Mouse (Mus musculus): ENCODE measurements around the gene Nelfb. TPM values are rescaled to one million over a fixed set of nuclear protein-coding genes. Genes with fewer than 3 reads are reported as not detected.

Nelfb gene
- total RNA-seq, 4 experiments from 2014 or later, result 38.5 to 49.3 (median 39.5) TPM

DNA sequence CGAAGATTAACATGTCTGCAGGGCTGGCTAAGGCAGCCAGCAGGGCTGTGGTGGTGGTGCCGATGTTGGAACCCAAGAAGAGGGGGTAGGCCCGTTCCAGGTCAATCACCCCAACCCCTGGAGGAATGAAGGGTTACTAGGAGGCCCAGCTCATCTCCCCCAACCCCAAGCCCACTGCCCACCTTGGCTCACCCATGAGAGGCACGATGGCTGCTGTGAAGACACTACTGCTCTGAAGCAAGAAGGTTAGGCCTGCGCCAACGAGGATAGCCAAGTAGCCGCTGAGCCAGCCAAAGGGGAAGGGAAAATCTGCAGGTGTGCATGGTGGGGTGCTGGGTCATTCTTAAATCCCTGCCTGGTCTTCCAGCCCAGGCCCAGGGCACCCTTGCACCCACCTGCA, 19.3 kb upstream of the Nelfb start:
- DNase-seq (ENCODE audit: low spot score), result no peak

DNA sequence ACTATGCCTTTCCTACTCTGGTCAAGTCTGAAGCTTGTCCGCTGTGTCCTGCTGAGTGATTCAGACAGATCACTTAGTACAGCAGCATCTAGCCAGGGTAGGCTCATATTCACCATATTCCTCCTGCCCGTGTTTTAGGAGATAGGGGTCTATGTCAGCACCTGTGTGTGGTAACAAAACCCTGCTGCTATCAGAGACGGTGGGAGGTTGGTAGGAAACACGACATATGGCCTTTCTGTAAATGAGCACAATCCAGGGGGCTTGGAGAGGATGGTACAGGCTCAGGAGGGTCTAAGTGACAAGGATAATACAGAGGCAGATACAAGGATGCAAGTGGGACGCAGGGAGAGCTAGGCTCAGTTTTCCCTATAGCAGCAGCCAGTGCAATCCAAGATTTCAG, 18.3 kb upstream of the Nelfb start:
- DNase-seq (ENCODE audit: low spot score), result no peak

DNA sequence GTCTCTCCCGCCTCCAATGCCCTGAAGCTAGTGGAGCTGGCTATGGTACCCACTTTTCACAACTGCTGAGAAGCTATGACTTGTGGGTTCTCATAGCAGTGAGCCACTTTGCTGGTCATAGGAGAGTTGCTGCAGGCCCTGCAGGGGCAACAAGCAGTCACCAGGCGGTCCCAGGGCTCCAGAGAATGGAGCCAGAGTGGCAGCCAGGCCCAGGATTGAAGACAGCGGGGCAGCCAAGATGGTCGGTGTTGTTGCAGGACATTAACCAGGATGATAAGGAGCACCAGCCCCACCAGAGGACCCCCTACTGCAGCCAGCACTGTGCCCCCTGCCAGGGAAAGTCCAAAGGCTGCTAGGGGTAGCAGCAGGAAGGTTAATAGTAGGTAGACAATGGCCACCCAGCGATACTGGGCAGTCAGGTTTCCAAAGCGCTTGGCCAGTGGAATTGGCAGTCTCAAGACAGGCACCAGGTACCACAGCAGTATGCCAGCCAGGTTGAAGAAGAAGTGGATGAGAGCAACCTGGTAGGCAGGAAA, 17.8 kb upstream of the Nelfb start:
- no peak for DNase-seq (ENCODE audit: low spot score)

DNA sequence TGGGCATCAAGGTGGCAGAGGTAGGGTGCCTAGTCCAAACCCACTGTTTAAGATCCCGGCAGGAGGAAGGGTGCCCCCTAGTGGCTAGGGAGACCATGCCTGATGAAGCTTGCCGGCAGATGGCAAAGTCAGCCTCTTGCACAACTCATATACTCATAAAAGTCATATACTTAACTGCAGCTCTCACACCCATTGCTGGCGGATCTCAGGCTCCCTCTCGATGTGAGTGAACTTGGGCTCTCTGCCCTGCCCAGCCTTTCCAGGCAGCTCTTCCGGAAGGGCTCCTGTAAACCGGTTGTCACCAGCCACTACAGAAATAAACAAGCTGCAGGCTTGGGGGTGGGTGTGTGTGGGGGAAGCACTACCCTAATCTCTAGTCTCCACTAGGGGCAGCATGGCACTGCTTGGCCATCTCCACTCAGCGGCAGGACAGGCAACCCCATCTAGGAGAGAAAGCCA, 17.2 kb upstream of the Nelfb start:
- DNase-seq (ENCODE audit: low spot score), result peak; percentile 89

DNA sequence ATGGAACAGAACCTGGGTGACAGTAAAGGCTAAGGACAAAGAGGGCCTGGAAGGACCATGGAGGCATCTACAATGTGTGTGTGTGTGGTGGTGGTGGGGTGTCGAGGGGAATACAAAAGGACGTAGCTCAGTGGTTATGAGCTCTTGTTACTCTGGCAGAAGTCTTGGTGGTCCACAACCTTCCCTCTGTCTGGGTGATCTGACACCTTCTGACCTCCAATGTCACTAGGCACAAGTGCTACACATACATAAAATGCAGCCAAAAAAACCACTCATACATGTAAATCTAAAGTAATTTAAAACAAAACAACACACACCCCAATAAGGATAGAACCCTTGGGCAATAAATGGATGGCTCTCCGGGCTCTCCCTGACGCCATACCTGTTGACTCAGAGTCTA, 16.1 kb upstream of the Nelfb start:
- DNase-seq (ENCODE audit: low spot score), result no peak

DNA sequence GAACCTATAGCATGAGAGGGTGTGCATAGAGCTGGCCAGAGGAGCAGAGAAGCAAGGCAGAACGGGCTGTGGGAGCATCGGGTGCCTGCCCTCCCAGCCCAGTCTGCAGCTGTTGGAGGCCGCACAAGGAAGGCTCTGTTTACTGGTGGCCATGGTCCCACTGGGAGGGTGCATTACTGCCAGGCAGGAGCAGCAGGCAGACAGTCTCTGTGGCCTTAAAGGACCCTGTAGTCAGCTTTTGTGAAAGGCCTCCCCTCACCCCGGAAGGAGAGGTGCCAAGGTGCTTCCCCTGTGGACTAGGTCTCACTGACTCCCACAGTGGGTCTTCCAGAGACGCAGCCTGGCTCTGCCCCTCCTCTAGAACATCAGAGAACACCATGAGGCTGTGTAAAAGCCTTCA, 15.6 kb upstream of the Nelfb start:
- DNase-seq (ENCODE audit: low spot score), result no peak

DNA sequence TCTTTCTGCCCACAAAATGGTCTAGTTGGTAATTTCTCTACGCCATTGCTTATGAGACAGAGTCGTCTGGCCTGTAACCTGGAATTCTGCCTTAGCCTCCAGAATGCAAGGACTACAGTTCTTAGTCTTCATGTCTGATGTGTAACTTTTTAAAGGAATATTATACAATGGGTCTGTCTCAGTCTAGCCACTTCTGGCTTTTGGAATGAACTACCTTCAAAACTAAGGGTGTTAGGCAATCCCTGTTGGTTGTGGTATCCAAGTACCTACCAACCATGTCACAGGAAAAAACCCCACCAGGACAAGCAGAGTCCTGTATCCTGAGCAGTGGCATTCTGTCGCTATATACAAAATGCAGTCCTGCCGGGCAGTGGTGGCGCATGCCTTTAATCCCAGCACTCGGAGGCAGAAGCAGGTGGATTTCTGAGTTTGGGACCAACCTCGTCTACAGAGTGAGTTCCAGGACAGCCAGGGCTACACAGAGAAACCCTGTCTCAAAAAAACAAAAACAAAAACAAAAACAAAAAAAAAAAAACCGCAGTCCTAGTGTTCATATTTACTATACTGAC, 14.6 kb upstream of the Nelfb start:
- no peak for DNase-seq (ENCODE audit: low spot score)

DNA sequence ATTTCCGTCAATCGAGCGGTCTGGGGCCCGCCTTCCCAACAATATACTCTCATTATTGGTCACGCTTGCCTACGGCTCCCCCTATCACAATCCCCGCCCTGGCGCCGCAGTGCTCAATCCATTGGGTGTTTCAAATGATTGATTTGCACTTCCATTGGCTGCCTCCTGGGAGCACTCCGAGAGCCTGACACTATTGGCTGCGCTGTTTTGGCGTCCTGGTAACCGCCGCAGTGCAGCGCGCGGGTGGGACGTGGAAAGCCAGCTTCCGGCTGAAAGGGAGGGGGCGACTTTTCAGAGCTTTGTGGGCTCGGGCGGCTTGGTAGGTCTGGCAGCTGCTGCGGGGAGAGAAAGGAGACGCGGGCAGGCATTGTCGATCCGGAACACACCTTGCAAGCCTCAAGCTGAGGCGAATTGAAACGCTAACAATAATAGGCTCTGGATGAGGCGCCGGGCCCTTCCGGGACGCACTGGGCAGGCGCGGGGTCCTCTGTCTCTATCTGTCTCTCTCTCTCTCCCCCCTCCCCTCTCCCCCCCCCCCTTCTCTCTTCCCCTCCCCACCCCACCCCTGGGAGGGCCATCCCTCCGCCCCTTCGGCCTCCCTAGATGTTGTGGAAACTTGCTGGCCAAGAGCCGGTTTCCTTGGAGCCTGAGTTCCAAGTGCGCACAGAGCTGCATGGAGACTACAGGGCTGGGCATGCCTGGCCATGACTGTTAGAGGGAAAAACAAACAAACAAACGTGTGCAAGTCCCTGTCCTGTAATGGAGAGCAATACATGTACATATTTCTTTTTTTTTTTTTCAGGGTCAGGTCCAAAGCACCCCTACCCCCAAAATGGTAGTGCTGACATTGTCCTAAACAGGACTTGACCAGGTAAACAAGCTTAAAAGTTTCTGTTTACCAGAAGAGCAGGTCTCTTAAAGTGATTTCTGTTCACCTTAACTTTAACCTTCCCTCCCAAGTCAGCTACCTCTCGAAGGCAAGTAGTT, 13.8 kb upstream of the Nelfb start:
- DNase-seq (ENCODE audit: low spot score), result peak; percentile 99

DNA sequence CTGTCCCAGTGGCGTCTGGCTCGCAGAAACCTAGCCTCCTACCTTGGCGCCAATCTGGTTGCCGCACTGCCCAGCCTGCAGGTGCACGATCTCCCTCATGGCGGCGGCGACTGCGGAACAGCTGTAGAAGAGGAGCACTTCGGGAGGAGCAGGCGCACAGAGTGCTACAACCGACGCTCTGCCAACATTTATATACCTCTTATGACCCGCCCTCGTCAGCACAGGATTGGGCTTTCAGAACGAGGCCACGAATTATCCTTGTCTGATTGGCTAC, 13.1 kb upstream of the Nelfb start, which contains the start of gene Tubb4b:
Gene Tubb4b (minus strand): TSS at position 211 of the 274 bp plus-strand sequence.
- no peak for DNase-seq (ENCODE audit: low spot score)

DNA sequence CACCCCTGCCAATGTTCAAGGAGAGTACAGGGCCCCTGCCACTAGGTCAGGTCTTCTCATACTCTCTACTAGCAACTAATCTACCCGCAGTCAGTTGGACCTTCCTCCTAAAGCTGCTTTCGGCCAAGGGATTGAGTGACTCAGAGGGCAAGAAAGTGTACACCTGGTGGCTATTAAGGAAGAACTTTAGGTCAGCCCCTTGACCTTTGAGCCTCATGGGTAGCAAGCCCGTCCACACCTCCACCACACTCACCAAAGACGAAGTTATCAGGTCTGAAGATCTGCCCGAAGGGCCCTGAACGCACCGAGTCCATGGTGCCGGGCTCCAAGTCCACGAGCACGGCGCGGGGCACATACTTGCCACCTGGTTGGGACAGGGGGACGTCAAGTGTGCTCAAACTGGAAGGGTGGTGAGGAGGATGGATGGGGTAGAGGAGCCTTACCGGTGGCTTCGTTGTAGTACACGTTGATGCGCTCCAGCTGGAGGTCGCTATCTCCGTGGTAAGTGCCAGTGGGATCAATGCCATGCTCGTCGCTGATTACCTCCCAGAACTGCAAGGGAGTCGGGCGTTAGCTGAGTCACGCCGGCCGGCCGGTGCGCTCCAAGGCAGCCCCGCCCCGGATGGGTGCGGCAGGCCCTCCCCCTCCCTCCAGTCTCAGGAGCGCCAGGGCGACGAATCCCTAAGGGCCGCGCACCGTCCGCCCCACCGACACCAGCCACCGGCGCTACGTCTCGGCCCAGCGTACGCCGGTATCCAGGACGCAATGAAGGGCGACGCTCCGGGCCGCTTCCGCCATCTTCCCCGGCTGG, 12.6 kb upstream of the Nelfb start:
- peak; percentile 80 for DNase-seq (ENCODE audit: low spot score)

DNA sequence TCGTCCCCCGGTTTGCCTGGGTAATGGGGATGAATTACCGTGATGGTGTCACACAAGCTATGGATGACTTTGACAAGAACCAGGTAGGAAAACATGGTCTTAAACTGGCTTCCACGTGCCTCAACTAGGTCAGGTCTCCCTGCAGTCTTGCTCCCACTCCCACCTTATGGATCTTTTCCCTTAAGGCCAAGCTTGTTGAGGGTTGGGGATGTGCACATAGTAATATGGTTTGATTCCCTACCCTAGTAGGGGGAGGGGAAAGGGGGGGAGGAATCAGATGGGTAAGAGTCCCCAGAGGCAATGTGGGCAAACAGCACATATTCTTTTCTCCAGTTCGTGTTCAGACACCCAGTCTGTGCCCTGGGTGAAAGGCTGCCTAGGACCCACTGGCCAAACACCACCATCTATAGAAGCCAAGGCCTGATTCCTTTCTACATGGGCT, 10.1 kb upstream of the Nelfb start:
- DNase-seq (ENCODE audit: low spot score), result no peak

DNA sequence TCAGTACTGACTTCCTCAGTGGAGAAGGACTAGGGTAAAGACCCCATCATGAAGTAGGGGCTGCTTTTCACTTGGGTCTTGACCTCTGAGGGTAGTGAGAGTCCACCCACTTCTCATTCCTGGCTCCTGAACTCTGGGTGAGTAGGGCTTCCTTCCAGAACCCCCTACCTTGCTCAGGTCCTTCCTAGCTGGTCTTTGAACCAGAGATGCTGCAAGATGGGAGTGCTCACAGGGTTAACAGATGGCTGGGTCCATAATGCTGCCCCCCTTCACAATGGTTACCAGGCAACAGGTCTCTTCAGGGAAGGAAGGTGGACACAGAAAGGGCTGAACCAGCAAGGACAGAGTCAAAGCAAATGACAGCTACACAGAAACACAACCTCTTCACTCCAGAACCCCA, 7.2 kb upstream of the Nelfb start, which contains the start of gene Fam166a:
Gene Fam166a (plus strand): TSS at position 301 of the 400 bp plus-strand sequence.
- no peak for DNase-seq (ENCODE audit: low spot score)

DNA sequence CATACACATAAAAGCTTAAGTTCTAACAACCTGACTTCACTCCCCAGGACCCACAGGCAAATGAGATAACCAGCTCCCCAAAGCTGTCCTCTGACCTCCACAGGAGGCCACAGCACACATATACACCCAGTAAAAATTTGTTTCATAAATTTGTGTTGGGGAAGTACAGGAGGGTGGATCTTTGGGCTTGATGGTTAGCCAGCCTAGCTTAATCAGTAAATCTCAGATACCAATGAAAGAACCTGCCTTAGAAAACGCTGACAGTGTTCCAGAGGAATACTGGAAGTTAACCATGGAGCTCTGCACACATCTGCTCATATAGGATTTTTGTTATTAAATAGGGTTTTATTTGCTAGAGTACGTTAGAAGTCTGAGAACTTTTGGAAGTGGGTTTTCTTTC, 6.4 kb upstream of the Nelfb start:
- DNase-seq (ENCODE audit: low spot score), result no peak

DNA sequence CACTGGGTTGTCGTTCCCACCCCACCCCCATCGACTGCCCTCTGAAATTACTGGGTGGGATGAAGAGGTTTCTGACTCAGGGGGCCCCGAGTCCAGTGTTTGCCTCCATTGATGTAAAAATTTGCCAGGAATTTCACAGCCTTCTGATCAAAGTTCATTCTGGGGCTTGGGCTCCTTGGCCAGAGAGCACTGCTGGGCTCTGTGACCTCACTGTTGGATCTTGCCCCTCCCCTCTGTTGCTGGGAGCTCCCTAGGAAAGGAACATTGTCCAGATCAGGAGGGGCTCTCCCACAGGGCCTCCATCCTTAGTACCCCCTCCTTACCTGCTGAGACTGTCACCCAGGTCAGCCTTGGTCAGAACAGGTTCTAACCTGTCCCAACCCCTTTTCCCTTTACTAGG, 3.2 kb upstream of the Nelfb start, which contains the start of gene Stpg3:
Gene Stpg3 (minus strand): TSS at position 194 of the 400 bp plus-strand sequence.
- no peak for DNase-seq (ENCODE audit: low spot score)

DNA sequence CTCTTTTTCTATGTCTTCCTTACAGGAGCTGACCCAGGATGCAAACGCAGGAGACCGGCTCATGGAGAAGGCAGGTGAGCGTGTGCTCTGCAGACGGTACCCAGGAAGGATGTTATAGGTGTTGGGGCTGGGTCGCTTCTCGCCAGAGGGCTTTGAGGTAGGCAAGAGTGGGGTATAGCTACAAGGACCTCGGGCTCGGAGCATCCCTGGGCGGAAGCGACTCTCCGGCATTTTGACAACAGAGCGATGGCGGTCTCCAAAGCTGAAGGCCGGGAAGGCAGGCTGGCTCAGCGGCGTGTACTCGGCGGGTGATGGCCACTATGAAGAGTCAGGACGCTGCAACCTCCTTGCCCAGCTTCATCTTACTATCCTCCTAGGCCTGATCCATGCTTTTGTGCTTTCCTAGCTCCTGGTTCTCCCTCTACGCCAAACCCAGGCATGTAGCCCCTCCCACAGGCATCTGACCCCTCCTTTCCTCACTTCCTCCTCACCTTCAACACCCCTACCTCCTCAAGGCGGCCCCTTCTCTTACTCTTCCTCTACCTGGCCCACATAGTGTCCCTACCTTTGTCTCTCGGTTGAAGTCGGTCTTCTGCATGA, 2.1 kb upstream of the Nelfb start:
- DNase-seq (ENCODE audit: low spot score), result no peak

DNA sequence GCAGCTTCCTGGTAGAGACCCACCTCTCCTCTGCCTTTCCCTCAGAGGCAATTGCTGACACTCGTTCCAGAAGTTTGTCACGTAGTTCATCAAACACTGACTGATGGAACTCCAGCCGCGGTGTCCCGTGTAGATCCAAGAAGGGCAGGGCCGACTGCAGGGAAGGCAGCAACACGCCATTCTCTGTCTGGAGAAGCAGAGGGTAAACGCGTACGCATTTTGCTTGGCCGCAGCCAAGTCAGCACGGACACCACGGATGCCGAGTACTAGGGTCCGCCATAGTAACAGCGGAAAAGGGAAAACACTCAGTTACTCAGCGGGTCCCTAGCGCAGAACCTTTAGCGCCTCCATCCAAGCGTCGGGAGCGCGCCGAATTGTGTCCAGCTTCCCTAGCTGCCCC, 603 bp downstream of the Nelfb start:
- DNase-seq (ENCODE audit: low spot score), result no peak

DNA sequence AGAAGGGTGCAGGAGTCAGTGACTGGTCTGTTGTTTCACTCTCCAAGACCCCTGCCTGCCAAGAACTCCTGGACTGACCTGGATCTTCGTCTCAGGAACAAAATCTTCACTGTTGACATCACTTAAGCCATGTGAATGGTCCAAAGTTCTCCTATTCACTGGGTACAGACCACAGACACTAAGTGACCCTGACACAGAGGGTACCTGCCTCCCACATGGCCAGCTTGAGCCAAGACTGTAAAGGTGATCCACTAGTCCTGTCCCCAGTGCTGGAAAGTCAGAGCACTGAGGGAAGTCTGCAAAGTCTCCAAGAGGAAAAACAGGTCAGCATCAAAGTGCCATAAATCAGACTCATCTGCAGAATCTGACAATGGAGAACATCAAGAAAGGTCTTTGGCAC, 3.7 kb downstream of the Nelfb start:
- no peak for DNase-seq (ENCODE audit: low spot score)

DNA sequence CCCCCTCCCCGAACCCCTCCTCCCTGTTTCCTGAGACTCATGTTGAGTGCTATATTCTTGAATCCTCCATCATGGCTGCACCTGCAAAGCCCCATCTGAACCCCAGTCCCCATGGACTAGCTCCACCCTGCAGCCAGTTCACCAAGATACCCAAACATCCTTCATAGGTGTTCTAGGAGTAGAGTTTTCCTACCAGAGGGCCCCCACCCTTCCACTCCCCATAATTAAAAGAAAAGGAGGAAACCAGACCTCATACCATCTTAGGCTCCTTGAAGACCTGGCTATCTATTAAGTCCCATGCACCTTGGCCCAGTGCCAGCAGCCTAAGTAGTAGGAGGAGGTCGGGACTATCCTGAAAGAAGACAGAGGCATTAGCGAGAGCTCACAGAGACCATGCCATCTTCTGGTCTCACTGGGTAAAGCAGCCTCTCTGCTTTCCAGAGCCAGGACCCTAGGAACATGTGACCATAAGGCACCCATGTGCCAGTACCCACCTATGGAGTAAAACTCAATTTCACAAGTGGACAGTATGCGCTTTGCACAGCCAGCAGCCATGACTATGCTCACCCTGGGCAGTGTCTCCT, 7.6 kb downstream of the Nelfb start:
- no peak for DNase-seq (ENCODE audit: low spot score)

DNA sequence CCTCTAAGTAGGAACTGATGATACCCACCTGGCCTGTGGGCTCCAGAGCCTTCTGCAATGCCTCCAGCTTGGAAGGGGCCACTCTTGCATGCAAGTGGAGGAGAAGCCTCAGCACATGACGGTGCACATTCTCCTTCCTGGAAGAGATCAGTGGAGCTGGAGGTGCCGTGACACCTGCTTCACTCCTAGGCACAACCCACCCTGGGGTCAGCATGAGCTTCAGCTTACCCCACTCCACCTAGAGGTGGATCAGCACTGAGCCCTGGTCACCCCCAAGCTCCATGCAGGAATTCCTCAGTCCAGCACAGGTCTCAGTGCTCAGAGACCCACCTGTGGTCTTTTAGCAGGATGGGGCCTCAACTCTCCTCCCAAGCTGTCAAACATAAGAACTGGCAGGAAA, 10.7 kb downstream of the Nelfb start:
- DNase-seq (ENCODE audit: low spot score), result no peak

DNA sequence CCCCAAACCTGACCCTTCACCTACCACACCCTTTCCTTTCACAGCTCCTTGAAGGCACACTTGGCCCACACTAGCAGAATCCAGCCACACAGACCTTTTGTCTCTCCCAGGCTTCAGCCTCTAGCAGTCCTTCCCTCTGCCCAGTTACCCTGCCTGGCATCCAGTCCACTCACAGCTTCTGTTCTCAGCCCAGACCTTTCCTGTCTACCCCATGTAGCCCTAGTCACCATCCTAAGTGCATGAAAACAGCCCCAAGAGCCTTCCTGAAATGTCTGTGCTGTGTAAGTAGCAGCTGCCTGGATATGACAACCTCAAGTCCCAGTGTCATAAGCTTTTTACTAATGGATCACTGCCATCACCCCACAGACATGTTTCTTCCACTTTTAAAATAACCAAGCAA, 13.3 kb downstream of the Nelfb start:
- DNase-seq (ENCODE audit: low spot score), result no peak

DNA sequence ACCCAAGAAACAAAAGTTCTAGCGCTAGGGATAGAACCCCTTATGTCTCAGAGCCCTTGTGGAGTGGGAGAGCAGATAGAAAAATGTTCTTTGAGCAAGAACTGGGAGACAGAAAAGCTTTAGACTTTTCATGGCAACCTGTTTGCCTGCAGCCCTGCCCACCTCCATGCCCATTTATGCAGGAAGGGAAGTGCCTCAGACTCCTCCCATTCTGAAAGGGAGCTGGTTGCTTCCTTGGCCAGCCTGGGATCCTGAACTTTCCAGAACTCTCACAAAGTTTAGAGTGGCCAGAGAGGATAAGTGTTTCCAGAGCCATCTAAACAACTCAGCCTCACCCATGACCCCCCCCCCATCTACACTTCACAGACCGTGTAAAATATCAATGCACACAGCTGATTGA, 14.1 kb downstream of the Nelfb start:
- DNase-seq (ENCODE audit: low spot score), result peak; percentile 30

Data from heart, adult 8-10 months (tissue).